Mouse (Mus musculus) liver, embryonic 14.5 days (tissue): ENCODE measurements around the gene Kxd1.

Source experiments
- CTCF ChIP-seq: IDR thresholded peaks from 2 replicates; pipeline ENCODE4 v1.5.1; 2016; ENCODE audit warnings: antibody characterized with exemption, low read depth, control low read depth
- EP300 ChIP-seq: IDR thresholded peaks from 2 replicates; pipeline ENCODE4 v1.6.1; 2016; ENCODE audit warnings: antibody characterized with exemption, low read depth

- TF ChIP-seq CTCF (no peak), EP300 (no peak)
Observed at GRCm38 (mm10) chr8:70466305-70466704, 61.5 kb downstream of the Kxd1 start.
